Mouse (Mus musculus) forebrain, embryonic 15.5 days (tissue): ENCODE measurements around the gene Ilkap. TPM values are rescaled to one million over a fixed set of nuclear protein-coding genes. Genes with fewer than 3 reads are reported as not detected.

Source experiments
- ATAC-seq: fragments of 200-750 bp; cut with Nextera tagmentation; replicated peaks from 2 replicates; pipeline ENCODE4 v1.8.0; 2017; ENCODE audit warnings: mild to moderate bottlenecking, moderate TSS enrichment, moderate library complexity
- H3K27ac ChIP-seq: fragments of 300-500 bp; sonication (generic); replicated peaks from 2 replicates; pipeline ENCODE4 v1.5.1; 2015; ENCODE audit warnings: mild to moderate bottlenecking, inconsistent platforms
- H3K27me3 ChIP-seq: fragments of 300-500 bp; sonication (generic); 2 replicates; pipeline ENCODE4 v1.6.1; 2015; ENCODE audit warnings: inconsistent platforms
- H3K36me3 ChIP-seq: fragments of 300-500 bp; sonication (generic); 2 replicates; pipeline ENCODE4 v1.6.1; 2015; ENCODE audit warnings: mild to moderate bottlenecking, inconsistent platforms
- H3K4me1 ChIP-seq: fragments of 300-500 bp; sonication (generic); 2 replicates; pipeline ENCODE4 v1.6.1; 2015; ENCODE audit warnings: inconsistent platforms
- H3K4me2 ChIP-seq: fragments of 300-500 bp; sonication (generic); replicated peaks from 2 replicates; pipeline ENCODE4 v1.6.1; 2015; ENCODE audit warnings: mild to moderate bottlenecking, inconsistent platforms
- H3K4me3 ChIP-seq: fragments of 300-500 bp; sonication (generic); 2 replicates; pipeline ENCODE4 v1.5.1; 2015; ENCODE audit warnings: mild to moderate bottlenecking, inconsistent platforms
- H3K9ac ChIP-seq: fragments of 300-500 bp; sonication (generic); replicated peaks from 2 replicates; pipeline ENCODE4 v1.6.1; 2015; ENCODE audit warnings: mild to moderate bottlenecking, inconsistent platforms
- H3K9me3 ChIP-seq: fragments of 300-500 bp; sonication (generic); 2 replicates; pipeline ENCODE4 v1.6.1; 2016; ENCODE audit warnings: inconsistent platforms
- WGBS: fragments of 180-500 bp; shearing (Covaris S2); methylation state at CpG from one replicate; pipeline ENCODE4 v1.1.7; 2015; ENCODE audit warnings: mixed read lengths; 5-methylcytosine and 5-hydroxymethylcytosine counted together
- polyA plus RNA-seq: library from polyadenylated mRNA; unstranded; fragments of >200 nt; fragmentation: Nextera tagmentation; extraction: Ambion mirVana; gene quantifications from 2 replicates; pipeline ENCODE4 v1.2.1, GENCODE M21; 2015

Ilkap gene
- polyA plus RNA-seq, 1 experiment from 2014 or later = 167 TPM

- no peak overlapping the region for H3K27ac ChIP-seq
- no peaks in the 10 kb centered on the region; the same call in 1 of the 2 replicates for H3K27me3 ChIP-seq
- H3K4me2 ChIP-seq = no peak overlapping the region
- no peaks in the 10 kb centered on the region for H3K9me3 ChIP-seq
- H3K4me3 ChIP-seq = no peak overlapping the region
- ATAC-seq = no peak
- WGBS = 91% methylated on average over 23 of the region's 23 CpGs
- H3K36me3 ChIP-seq = peaks cover 41% of the 10 kb centered on the region
- H3K4me1 ChIP-seq = peaks cover 12% of the 10 kb centered on the region
- H3K9ac ChIP-seq = no peak overlapping the region
Measured at GRCm38 (mm10) chr1:91370055-91370454, 28.6 kb downstream of the Ilkap start.

- peaks cover 12% of the 10 kb centered on the region for H3K4me1 ChIP-seq
- WGBS = 83% methylated on average over 4 of the region's 4 CpGs
- no peak overlapping the region for H3K4me2 ChIP-seq
- no peaks in the 10 kb centered on the region; the same call in 1 of the 2 replicates for H3K27me3 ChIP-seq
- H3K9ac ChIP-seq = no peak overlapping the region
- H3K36me3 ChIP-seq = peaks cover 34% of the 10 kb centered on the region
- no peak for ATAC-seq
- no peak overlapping the region for H3K27ac ChIP-seq
- no peaks in the 10 kb centered on the region for H3K9me3 ChIP-seq
- no peak overlapping the region for H3K4me3 ChIP-seq
Measured at GRCm38 (mm10) chr1:91369408-91369807, 29.2 kb downstream of the Ilkap start.

- no peak overlapping the region for H3K27ac ChIP-seq
- H3K9ac ChIP-seq = no peak overlapping the region
- H3K27me3 ChIP-seq = no peaks in the 10 kb centered on the region; the same call in 1 of the 2 replicates
- WGBS = 95% methylated on average over 3 of the region's 3 CpGs
- H3K4me3 ChIP-seq = no peak overlapping the region
- H3K36me3 ChIP-seq = peaks cover 15% of the 10 kb centered on the region
- no peak overlapping the region for H3K4me2 ChIP-seq
- H3K9me3 ChIP-seq = no peaks in the 10 kb centered on the region
- no peak for ATAC-seq
- H3K4me1 ChIP-seq = peaks cover 12% of the 10 kb centered on the region
Measured at GRCm38 (mm10) chr1:91367295-91367694, 31.3 kb downstream of the Ilkap start.

- ATAC-seq = peak; percentile 53
- under 1% methylated on average over 67 of the region's 68 CpGs for WGBS
- H3K27me3 ChIP-seq = no peaks in the 10 kb centered on the region; the same call in 1 of the 2 replicates
- peak within 1 kb of the TSS; percentile 76 for H3K4me2 ChIP-seq
- H3K9me3 ChIP-seq = no peaks in the 10 kb centered on the region
- peaks cover 12% of the 10 kb centered on the region for H3K4me1 ChIP-seq
- H3K4me3 ChIP-seq = peak within 1 kb of the TSS; percentile 42
- no peak within 1 kb of the TSS for H3K27ac ChIP-seq
- peaks cover 6% of the 10 kb centered on the region for H3K36me3 ChIP-seq
- H3K9ac ChIP-seq = peak within 1 kb of the TSS; percentile 42
Measured at GRCm38 (mm10) chr1:91366215-91367108, 32.2 kb downstream of the Ilkap start, which contains the start of gene Erfe. Erfe (plus strand) TSS chr1:91366430.

- WGBS = 29% methylated on average over 8 of the region's 8 CpGs
- H3K27me3 ChIP-seq = no peaks in the 10 kb centered on the region; the same call in 1 of the 2 replicates
- H3K4me1 ChIP-seq = peaks cover 12% of the 10 kb centered on the region
- H3K27ac ChIP-seq = no peak overlapping the region
- no peaks in the 10 kb centered on the region; the same call in 1 of the 2 replicates for H3K36me3 ChIP-seq
- no peaks in the 10 kb centered on the region for H3K9me3 ChIP-seq
- H3K4me2 ChIP-seq = peak overlapping the region; percentile 76
- H3K9ac ChIP-seq = 0 out of 2 replicates have a peak overlapping the region, but pooled peaks have one; percentile 42
- ATAC-seq = no peak
- H3K4me3 ChIP-seq = peak overlapping the region; percentile 42; the same call in 1 of the 2 replicates
Measured at GRCm38 (mm10) chr1:91365816-91366214, 32.8 kb downstream of the Ilkap start.

- peaks cover 12% of the 10 kb centered on the region for H3K4me1 ChIP-seq
- 93% methylated on average over 16 of the region's 16 CpGs for WGBS
- no peak for ATAC-seq
- no peaks in the 10 kb centered on the region for H3K9me3 ChIP-seq
- H3K9ac ChIP-seq = no peak overlapping the region
- no peak overlapping the region for H3K4me2 ChIP-seq
- H3K27me3 ChIP-seq = no peaks in the 10 kb centered on the region; the same call in 1 of the 2 replicates
- H3K27ac ChIP-seq = no peak overlapping the region
- no peak overlapping the region for H3K4me3 ChIP-seq
- H3K36me3 ChIP-seq = no peaks in the 10 kb centered on the region; the same call in 1 of the 2 replicates
Measured at GRCm38 (mm10) chr1:91364822-91365644, 33.6 kb downstream of the Ilkap start.

- Histone ChIP-seq H3K36me3 (no peaks in the 10 kb centered on the region), H3K4me3 (no peak overlapping the region), H3K9ac (no peak overlapping the region), H3K4me2 (no peak overlapping the region), H3K4me1 (peaks cover 12% of the 10 kb centered on the region), H3K27ac (no peak overlapping the region), H3K27me3 (no peaks in the 10 kb centered on the region; the same call in 1 of the 2 replicates), H3K9me3 (no peaks in the 10 kb centered on the region)
- 81% methylated on average over 5 of the region's 5 CpGs for WGBS
- no peak for ATAC-seq
Measured at GRCm38 (mm10) chr1:91362113-91362512, 36.5 kb downstream of the Ilkap start.

- no peak for ATAC-seq
- 89% methylated on average over 11 of the region's 11 CpGs for WGBS
- no peaks in the 10 kb centered on the region for H3K9me3 ChIP-seq
Measured at GRCm38 (mm10) chr1:91356105-91356504, 42.5 kb downstream of the Ilkap start.

GRCm38 (mm10) chr1:91352277-91352676 lies 46.3 kb downstream of the Ilkap start:
- Histone ChIP-seq H3K9me3 (no peaks in the 10 kb centered on the region), H3K4me3 (no peak overlapping the region), H3K4me1 (no peaks in the 10 kb centered on the region), H3K27ac (no peak overlapping the region), H3K4me2 (no peak overlapping the region), H3K27me3 (no peaks in the 10 kb centered on the region), H3K9ac (no peak overlapping the region), H3K36me3 (no peaks in the 10 kb centered on the region)
- WGBS = 79% methylated on average over 2 of the region's 2 CpGs
- ATAC-seq = no peak

More at GRCm38 (mm10) chr1:91356105-91356504, 42.5 kb downstream of the Ilkap start:
- H3K4me1 ChIP-seq = no peaks in the 10 kb centered on the region
- no peak overlapping the region for H3K27ac ChIP-seq
- H3K9ac ChIP-seq = no peak overlapping the region
- H3K27me3 ChIP-seq = no peaks in the 10 kb centered on the region
- no peak overlapping the region for H3K4me3 ChIP-seq
- no peak overlapping the region for H3K4me2 ChIP-seq
- H3K36me3 ChIP-seq = no peaks in the 10 kb centered on the region

- no peak overlapping the region for H3K27ac ChIP-seq
- no peak overlapping the region for H3K4me3 ChIP-seq
- H3K36me3 ChIP-seq = no peaks in the 10 kb centered on the region
- WGBS = 78% methylated on average over 3 of the region's 3 CpGs
- H3K4me1 ChIP-seq = no peaks in the 10 kb centered on the region
- H3K4me2 ChIP-seq = no peak overlapping the region
- H3K9ac ChIP-seq = no peak overlapping the region
- no peaks in the 10 kb centered on the region for H3K9me3 ChIP-seq
- ATAC-seq = no peak
- H3K27me3 ChIP-seq = peaks cover 6% of the 10 kb centered on the region
Measured at GRCm38 (mm10) chr1:91351249-91351648, 47.4 kb downstream of the Ilkap start.

- H3K27me3 ChIP-seq = peaks cover 10% of the 10 kb centered on the region
- ATAC-seq = no peak
- WGBS = 56% methylated on average over 4 of the region's 4 CpGs
- H3K4me1 ChIP-seq = no peaks in the 10 kb centered on the region
- H3K9ac ChIP-seq = no peak within 1 kb of the TSS
- no peak within 1 kb of the TSS for H3K4me3 ChIP-seq
- no peaks in the 10 kb centered on the region for H3K36me3 ChIP-seq
- no peak within 1 kb of the TSS for H3K4me2 ChIP-seq
- no peaks in the 10 kb centered on the region for H3K9me3 ChIP-seq
- no peak within 1 kb of the TSS for H3K27ac ChIP-seq
Measured at GRCm38 (mm10) chr1:91350841-91351240, 47.8 kb downstream of the Ilkap start, which contains the start of gene Klhl30. Klhl30 (plus strand) TSS chr1:91351016.

- H3K27me3 ChIP-seq = peaks cover 38% of the 10 kb centered on the region
- peak; percentile 86 for ATAC-seq
- no peak overlapping the region for H3K4me3 ChIP-seq
- H3K9ac ChIP-seq = no peak overlapping the region
- no peaks in the 10 kb centered on the region for H3K36me3 ChIP-seq
- peaks cover 11% of the 10 kb centered on the region for H3K4me1 ChIP-seq
- H3K9me3 ChIP-seq = no peaks in the 10 kb centered on the region
- WGBS = 35% methylated on average over 3 of the region's 3 CpGs
- no peak overlapping the region for H3K27ac ChIP-seq
- H3K4me2 ChIP-seq = no peak overlapping the region
Measured at GRCm38 (mm10) chr1:91346892-91347291, 51.7 kb downstream of the Ilkap start.
